Mouse (Mus musculus) MEL-GATA-1-ER (cell line): ENCODE results near the gene Panx3.

Source experiments
- DNase-seq: peaks from one replicate; pipeline ENCODE4 v3.0.0-alpha.2; 2012; ENCODE audit warnings: low read depth; ENCODE audit errors: extremely low read depth

Gene Panx3

DNA sequence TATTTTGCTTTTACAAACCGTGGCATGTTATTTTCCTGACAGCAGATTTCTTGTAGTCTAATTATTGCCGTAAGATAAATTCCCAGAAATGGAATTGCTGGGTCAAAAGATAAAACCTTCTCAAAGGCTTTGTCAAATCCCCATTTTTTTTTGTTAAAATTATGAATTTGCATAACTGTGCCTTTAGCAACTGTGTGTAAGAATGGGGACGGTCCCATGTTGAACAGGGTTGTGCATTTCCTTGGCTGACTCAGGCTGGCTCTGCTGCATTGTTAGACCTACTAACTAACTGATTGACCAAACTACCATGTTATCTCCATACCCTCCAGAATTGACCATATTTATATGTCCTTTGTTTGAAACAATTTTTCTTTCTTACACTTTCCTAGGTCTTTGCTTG is 34.8 kb downstream of the Panx3 start:
- DNase-seq, result no peak

- no peak for DNase-seq
These were observed 36.7 kb downstream of the Panx3 start for GRCm38 (mm10) chr9:37632305-37632704.

DNA sequence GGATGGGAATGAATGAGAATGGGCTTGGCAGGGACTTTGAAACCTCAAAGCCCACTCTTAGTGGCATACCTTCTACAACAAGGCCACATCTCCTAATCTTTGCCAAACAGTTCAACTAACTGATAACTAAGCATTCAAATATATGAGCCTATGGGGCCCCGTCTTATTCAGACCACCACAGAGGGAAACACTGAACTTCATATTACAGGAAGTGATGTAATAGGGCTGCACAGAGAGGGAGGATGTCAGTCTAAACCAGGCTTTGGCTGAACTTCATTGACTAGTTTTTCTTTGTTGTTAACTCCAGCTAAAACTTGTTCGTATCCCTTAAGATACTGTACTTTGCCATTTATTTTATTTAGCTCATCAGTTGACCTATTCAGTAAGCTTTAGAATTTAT is 39.1 kb downstream of the Panx3 start:
- no peak for DNase-seq

DNA sequence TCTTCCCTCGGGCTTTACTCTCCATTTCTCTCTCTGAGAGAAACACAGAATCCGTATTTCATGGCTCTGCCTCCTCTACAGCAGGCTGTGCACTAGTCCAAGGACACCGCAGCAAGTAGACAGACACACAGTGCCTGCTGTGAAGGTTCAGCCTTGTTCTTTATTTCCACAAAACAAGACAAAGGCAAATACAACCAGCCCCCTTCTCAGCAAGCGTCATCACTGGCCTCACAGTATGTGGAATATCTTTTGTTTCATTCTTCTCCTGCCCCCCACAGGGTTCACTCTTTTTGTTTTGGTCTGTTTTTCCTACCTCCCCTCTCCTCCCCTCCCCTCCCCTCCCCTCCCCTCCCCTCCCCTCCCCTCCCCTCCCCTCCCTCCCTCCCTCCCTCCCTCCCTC is 40.5 kb downstream of the Panx3 start:
- DNase-seq, result no peak

- no peak for DNase-seq
These were observed 41.8 kb downstream of the Panx3 start for GRCm38 (mm10) chr9:37627263-37627662.

GRCm38 (mm10) chr9:37626103-37626567 is 42.9 kb downstream of the Panx3 start:
- DNase-seq, result no peak

GRCm38 (mm10) chr9:37625641-37626040 is 43.4 kb downstream of the Panx3 start:
- DNase-seq, result no peak

- no peak for DNase-seq
These were observed 43.9 kb downstream of the Panx3 start for GRCm38 (mm10) chr9:37625129-37625528.

DNA sequence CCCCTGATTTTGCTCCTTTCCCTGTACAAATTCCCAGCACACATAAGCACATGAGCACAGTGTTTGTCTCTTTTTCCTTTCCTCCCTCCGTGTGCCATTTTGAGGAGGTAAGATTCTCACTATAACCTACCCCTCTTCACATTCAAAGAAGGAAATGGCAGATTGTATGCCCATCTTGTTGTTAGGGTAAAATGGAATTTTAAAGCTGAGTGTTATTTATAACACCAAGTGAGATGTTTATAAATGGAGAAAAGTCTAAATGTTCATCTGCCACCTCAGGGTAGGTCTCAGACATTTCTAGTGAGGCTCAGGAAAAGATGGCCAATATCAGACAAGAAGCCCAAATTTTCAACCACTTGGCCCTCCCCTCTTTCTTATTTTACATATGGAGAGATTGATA is 44.5 kb downstream of the Panx3 start:
- no peak for DNase-seq

- no peak for DNase-seq
These were observed 45.1 kb downstream of the Panx3 start for GRCm38 (mm10) chr9:37623981-37624380.

GRCm38 (mm10) chr9:37621290-37621689 is 47.7 kb downstream of the Panx3 start:
- no peak for DNase-seq

DNA sequence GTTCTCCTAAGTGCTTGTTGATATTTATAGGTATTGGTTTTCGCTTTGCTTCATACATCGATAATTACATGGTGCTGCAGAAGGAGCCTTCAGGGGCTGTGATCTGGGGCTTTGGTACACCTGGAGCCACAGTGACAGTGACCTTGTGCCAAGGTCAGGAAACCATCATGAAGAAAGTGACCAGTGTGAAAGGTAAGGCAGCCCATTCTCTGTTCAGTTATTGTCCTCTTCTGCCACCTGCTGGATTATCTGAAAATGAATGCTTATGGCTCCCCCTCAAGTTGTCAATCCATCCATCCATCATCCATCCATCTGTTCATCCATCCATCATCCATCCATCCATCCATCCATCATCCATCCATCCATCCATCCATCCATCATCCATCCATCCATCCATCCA is 52.3 kb downstream of the Panx3 start:
- DNase-seq, result peak; percentile 26

DNA sequence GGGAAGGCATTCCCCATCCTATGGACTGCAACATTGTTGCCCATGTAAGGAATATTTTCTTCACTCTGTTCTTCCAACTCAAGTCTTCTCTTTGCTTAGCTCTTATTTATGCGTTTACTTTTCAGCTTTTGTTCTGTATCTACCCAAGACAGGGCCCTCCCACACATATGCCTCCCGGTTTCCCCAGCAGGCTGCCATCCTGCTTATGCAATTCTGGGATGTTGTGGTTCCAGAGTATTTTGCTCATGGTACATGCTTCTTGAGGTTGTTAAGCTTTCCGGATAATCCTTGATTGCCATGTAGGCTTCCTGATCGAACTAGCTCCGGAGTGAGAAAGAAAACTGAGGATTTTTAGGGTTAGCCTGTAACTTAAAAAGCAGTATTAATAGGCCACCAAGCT is 53.8 kb downstream of the Panx3 start:
- no peak for DNase-seq

DNA sequence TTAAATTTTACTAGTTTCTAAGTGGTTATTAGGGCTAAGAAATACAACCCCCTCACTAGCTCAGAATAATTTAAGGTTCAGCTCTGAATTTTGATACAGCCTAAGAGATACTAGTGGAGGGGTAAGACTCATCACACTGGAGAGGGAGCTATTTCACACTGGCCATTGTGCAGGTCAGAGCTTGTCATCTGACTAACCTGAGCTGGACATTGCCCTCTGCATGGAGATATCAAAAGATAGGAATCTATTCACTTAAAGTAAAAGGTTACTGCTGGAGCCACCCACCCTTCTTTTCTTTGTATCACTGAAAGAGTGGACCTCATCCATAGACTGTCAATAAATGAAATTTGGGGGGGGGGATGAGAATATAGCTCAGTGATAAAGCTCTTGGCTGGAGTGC is 54.7 kb downstream of the Panx3 start:
- DNase-seq, result no peak

GRCm38 (mm10) chr9:37613911-37614280 is 55.1 kb downstream of the Panx3 start:
- DNase-seq, result no peak

GRCm38 (mm10) chr9:37613182-37613910 is 55.7 kb downstream of the Panx3 start, which contains the start of gene Spa17:
TSS of gene Spa17 (minus strand) at chr9:37613722.
- peak; percentile 82 for DNase-seq
